Mouse (Mus musculus) kidney, adult 2 months (tissue): ENCODE results near the gene Atp7b.

Source experiments
- CTCF ChIP-seq: fragments of 200-500 bp; conservative IDR thresholded peaks from 2 replicates; pipeline ENCODE4 v1.5.1; 2011; ENCODE audit warnings: low read depth, mild to moderate bottlenecking, control low read depth, low read length, moderate library complexity, mixed read lengths; ENCODE audit not compliant: insufficient read depth, insufficient read length
- POLR2A ChIP-seq: fragments of 200-500 bp; IDR thresholded peaks from one replicate; pipeline ENCODE4 v1.6.1; 2011; ENCODE audit warnings: low read depth, low read length, control low read depth

GRCm38 (mm10) chr8:22054674-22055491 lies 5.2 kb downstream of the Atp7b start:
- TF ChIP-seq CTCF (no peak), POLR2A (no peak)
